ENCODE assay signal across 8 mouse cellular contexts in the genomic region with DNA sequence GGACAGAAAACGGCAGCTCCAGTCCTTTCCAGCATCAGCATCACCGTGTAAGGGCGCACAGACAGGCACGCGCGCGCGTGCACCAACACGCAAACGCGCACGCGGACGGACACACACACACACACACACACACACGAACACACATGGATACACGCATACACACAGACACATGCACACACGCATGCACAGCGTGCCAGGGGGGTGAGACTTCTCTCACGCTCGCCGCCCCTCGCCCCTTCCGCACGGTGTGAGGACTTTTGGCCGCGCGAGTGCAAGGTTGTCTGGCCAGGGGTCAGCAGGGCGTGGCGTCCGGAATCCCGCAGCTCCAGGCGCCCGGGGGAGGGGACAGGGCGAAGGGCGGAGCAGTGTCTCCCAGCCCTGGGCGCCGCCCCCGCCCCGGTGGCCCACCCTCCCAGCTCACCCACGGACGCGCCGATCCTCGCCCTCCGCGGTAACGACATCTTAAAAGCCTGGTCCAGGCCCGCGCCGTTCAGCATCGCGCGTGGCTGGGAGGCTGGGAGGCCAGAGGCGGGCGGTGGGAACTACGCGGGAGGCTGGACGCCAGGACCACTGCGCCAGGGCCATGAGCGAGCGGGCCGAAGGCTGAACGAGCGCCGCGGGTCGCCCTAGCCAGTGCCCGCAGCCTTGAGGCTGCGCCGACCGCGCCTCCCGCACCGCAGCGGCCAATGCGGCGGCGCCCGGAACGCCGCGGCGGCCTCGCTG. TPM values are rescaled to one million over a fixed set of nuclear protein-coding genes. Genes with fewer than 3 reads are reported as not detected.
A peak's percentile ranks its signal among the peaks of the same experiment; 100 is the strongest.
DNase-seq lines count a peak whose midpoint lies in the region; ATAC-seq lines count a peak whose summit lies in the region.

No protein-coding gene starts in this region.

- WGBS in heart, embryonic 10.5 days: 1% methylated on average over 80 of the region's 84 CpGs
- WGBS in kidney, embryonic 15.5 days: under 1% methylated on average over 71 of the region's 84 CpGs
- WGBS in limb, embryonic 13.5 days: under 1% methylated on average over 82 of the region's 84 CpGs
- under 1% methylated on average over 74 of the region's 84 CpGs for WGBS in midbrain, embryonic 15.5 days

- DNase-seq in heart, adult 18-20 months: peak; percentile 29 to 30
- DNase-seq in heart, adult 9 months (ENCODE audit: low spot score in 2 of 2): no peak
- peak; percentile 54 for DNase-seq in embryo, embryonic 10 days (ENCODE audit: low spot score)
- DNase-seq in heart, embryonic 10.5 days (ENCODE audit: low spot score): peak; percentile 86
- DNase-seq in telencephalon, adult 2 months (ENCODE audit: low read depth, low spot score): peak; percentile 68

- peak overlapping the region; percentile 64 for H3K9ac ChIP-seq in kidney, embryonic 15.5 days
- H3K9ac ChIP-seq in limb, embryonic 13.5 days: peak overlapping the region; percentile 72
- H3K9ac ChIP-seq in midbrain, embryonic 15.5 days: peak overlapping the region; percentile 86

- H3K9me3 ChIP-seq in heart, embryonic 10.5 days: no peaks in the 10 kb centered on the region
- no peaks in the 10 kb centered on the region for H3K9me3 ChIP-seq in kidney, embryonic 15.5 days (replicated peaks)
- no peaks in the 10 kb centered on the region for H3K9me3 ChIP-seq in limb, embryonic 13.5 days
- H3K9me3 ChIP-seq in midbrain, embryonic 15.5 days: no peaks in the 10 kb centered on the region

- ATAC-seq in kidney, embryonic 15.5 days (replicated peaks; ENCODE audit: low FRiP score): peak; percentile 76
- ATAC-seq in limb, embryonic 13.5 days (ENCODE audit: low FRiP score, low read depth): peak; percentile 83
- peak; percentile 92 for ATAC-seq in midbrain, embryonic 15.5 days (replicated peaks)

- peak overlapping the region; percentile 91 for H3K4me3 ChIP-seq in heart, embryonic 10.5 days
- peak overlapping the region; percentile 76 for H3K4me3 ChIP-seq in kidney, embryonic 15.5 days (replicated peaks)
- peak overlapping the region; percentile 73 for H3K4me3 ChIP-seq in limb, embryonic 13.5 days
- H3K4me3 ChIP-seq in midbrain, embryonic 15.5 days: peak overlapping the region; percentile 80

- H3K4me1 ChIP-seq in heart, embryonic 10.5 days: peaks cover 48% of the 10 kb centered on the region
- peaks cover 13% of the 10 kb centered on the region for H3K4me1 ChIP-seq in kidney, embryonic 15.5 days
- H3K4me1 ChIP-seq in limb, embryonic 13.5 days: peaks cover 4% of the 10 kb centered on the region; the same call in 1 of the 2 replicates
- H3K4me1 ChIP-seq in midbrain, embryonic 15.5 days: peaks cover 23% of the 10 kb centered on the region

- peaks cover 20% of the 10 kb centered on the region for H3K27me3 ChIP-seq in heart, embryonic 10.5 days (ENCODE audit: insufficient read depth, poor library complexity, severe bottlenecking)
- peaks cover 61% of the 10 kb centered on the region for H3K27me3 ChIP-seq in kidney, embryonic 15.5 days
- peaks cover 63% of the 10 kb centered on the region for H3K27me3 ChIP-seq in limb, embryonic 13.5 days
- H3K27me3 ChIP-seq in midbrain, embryonic 15.5 days (replicated peaks): 0 out of 2 replicates have a peak, but pooled peaks cover 12% of the 10 kb centered on the region

- peak overlapping the region; percentile 99 for H3K4me2 ChIP-seq in kidney, embryonic 15.5 days
- peak overlapping the region; percentile 99 for H3K4me2 ChIP-seq in limb, embryonic 13.5 days (replicated peaks)
- peak overlapping the region; percentile 76 for H3K4me2 ChIP-seq in midbrain, embryonic 15.5 days

- peaks cover 7% of the 10 kb centered on the region; the same call in 1 of the 2 replicates for H3K36me3 ChIP-seq in heart, embryonic 10.5 days
- no peaks in the 10 kb centered on the region for H3K36me3 ChIP-seq in kidney, embryonic 15.5 days
- no peaks in the 10 kb centered on the region for H3K36me3 ChIP-seq in limb, embryonic 13.5 days
- no peaks in the 10 kb centered on the region for H3K36me3 ChIP-seq in midbrain, embryonic 15.5 days (replicated peaks)

- H3K27ac ChIP-seq in heart, embryonic 10.5 days: peak overlapping the region; percentile 94
- H3K27ac ChIP-seq in kidney, embryonic 15.5 days: no peak overlapping the region
- H3K27ac ChIP-seq in limb, embryonic 13.5 days: no peak overlapping the region
- H3K27ac ChIP-seq in midbrain, embryonic 15.5 days: peak overlapping the region; percentile 94

RNA-seq across cellular contexts. Expression of gene Atp8a2, which starts 19.9 kb away (rescaled TPM):
- total RNA-seq in heart, adult 18-20 months (2021): 1 to 10 TPM; 4.1 to 6.3 TPM
- polyA plus RNA-seq in heart, embryonic 10.5 days (2016; fragmentation: Nextera tagmentation; extraction: Ambion mirVana): 6.9 and 8.0 TPM in 2 replicates
- polyA plus RNA-seq in kidney, embryonic 15.5 days (2015; fragmentation: Nextera tagmentation; extraction: Ambion mirVana): 1.2 and 1.4 TPM in 2 replicates
- polyA plus RNA-seq in limb, embryonic 13.5 days (2015; fragmentation: Nextera tagmentation; extraction: Ambion mirVana): 3.2 and 3.8 TPM in 2 replicates
- polyA plus RNA-seq in midbrain, embryonic 15.5 days (2015; fragmentation: Nextera tagmentation; extraction: Ambion mirVana): 46.7 and 49.6 TPM in 2 replicates

Comparison
In these comparisons a context has a peak if more than half of its experiments do, and no peak if none do; other contexts are left out.
1. DNase-seq: peak in heart, adult 18-20 months (2 of 2), embryo, embryonic 10 days (single experiment), heart, embryonic 10.5 days (single experiment) and telencephalon, adult 2 months (single experiment); none in heart, adult 9 months (0 of 2).
2. H3K27ac ChIP-seq: peak in heart, embryonic 10.5 days (single experiment) and midbrain, embryonic 15.5 days (single experiment); none in kidney, embryonic 15.5 days (single experiment) and limb, embryonic 13.5 days (single experiment).
3. Peak in every context shown above with its lines, with median percentiles within 50 percentile points of each other: H3K4me3 ChIP-seq, ATAC-seq, H3K4me2 ChIP-seq and H3K9ac ChIP-seq.